Mouse (Mus musculus): Measurements from ENCODE around the gene Zc3h13.
A peak's percentile ranks its signal among the peaks of the same experiment; 100 is the strongest.

Zc3h13 gene

DNA sequence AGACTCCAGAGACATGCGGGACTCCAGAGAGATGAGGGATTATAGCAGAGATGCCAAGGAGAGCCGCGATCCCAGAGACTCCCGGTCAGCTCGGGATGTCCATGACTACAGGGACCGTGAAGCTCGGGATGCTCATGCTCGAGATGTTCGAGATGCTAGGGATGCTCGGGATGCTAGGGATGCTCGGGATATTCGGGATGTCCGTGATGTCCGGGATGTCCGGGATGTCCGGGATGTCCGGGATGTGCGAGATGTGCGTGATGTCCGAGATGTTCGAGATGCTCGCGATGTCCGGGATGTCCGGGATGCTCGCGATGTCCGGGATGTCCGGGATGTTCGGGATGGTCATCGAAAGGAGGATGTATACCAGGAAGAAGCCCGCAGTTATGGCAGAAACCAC is 39.2 kb downstream of the Zc3h13 start:
- DNase-seq (ENCODE audit: low spot score), result no peak

DNA sequence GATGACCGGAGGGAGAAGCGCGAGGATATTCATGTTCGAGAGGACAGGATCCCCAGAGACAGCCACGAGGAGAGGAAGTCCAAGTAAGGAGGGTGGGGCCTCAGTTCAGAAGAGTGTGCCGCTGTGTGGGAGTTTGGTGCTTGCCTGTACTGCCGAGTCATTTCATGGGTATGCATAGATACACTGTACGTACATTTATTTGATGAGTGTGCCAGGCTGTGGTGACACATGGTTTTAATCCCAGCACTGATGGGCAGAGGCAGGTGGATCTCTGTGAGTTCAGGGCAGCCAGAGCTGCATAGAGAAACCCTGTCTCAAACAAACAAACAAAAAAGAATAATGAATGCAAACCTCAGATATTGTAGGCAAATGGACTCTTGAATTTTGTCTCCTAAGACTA is 43.9 kb downstream of the Zc3h13 start:
- DNase-seq (ENCODE audit: low spot score), result no peak

DNA sequence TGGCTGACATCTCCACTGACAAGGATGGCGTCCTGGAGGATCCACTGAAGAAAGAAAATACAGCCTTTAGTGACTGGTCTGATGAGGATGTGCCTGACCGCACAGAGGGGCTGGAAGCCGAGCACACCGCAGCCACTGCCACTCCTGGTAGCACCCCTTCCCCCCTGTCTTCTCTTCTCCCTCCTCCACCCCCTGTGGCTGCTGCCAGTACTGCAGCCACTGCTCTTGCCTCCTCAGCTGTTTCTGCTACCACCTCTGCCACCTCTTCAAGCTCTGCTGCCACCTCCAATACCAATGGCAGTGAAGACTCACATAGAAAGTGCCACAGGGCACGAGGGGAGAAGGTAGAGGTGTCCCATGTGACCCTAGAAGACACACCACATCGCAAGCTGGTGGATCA is 46.4 kb downstream of the Zc3h13 start:
- no peak for DNase-seq (ENCODE audit: low spot score)

DNA sequence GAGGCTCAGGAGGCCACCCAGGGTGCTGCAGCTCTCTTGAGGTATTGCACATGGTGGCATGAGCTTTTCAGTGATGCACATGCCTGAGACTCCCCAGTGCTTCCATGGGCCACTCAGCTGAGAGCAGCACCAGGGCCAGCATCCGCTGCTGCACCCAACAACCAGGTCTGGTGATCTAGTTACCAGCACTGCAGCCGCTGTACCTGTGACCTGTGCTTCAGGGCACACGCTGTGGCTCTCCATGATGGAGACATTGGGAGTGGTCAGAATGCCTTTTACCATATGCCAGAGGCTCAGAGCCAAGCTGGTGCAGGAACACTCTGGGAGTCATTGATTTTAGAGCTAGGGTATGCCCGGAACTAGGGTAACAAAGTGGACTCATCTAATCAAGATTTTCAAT is 50.1 kb downstream of the Zc3h13 start:
- no peak for DNase-seq (ENCODE audit: low spot score)

DNA sequence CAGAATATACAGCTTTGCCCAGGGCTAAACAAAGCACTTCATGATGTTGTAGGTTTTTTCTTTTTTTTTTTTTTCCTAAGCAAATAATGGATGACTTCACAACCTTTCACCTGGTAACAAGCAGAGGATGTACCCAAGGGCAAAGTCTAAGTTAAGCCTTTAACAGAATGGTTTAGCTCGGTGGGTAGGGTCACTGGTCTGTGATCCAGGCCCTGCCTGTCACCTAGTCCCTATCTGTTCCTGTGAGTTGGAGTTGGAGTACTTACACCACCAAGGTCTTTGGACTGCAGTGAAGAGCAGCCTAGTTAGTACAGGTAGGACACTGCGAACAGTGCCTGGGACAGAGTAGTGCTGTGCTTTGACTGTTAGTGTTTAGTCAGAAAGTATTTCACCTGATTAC is 53.7 kb downstream of the Zc3h13 start:
- DNase-seq (ENCODE audit: low spot score), result peak; percentile 60

DNA sequence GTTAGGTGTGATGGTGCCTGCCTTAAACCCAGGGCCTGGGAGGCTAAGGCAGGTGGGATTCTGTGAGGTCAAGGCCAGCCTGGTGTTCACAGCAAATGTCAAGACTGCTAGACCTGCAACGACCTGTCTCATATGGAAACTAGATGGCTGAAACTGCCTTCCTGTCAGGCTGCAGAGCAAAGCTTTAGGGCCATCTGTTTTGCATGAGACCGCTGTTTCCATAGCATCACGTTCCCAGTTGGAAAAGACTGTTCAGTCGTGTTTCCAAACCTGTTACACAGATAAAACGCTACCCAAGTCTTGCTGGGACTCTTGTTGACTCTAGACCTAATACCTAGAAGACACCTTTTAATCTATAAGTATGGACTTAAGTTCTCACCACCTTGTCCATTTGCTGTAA is 61.9 kb downstream of the Zc3h13 start:
- no peak for DNase-seq (ENCODE audit: low spot score)

DNA sequence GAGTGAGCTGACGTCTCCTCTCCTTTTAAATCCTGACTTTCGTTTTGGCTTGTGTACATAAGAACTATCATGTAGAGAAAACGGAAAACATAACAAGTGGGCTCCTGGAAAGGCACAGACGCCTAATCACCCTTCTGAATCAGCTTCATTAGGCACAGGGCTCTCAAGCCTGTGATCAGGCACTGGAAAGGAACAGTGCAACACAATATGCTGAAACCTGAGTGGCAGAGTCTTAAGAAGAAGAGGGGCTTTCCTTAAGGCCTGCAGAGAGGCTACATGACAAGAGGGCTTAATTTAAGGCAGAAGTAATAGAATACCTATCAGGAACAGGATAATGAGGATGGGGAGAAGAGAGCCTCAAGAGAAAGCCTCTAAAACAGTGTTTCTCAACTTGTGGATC is 67.5 kb downstream of the Zc3h13 start:
- no peak for DNase-seq (ENCODE audit: low spot score)

DNA sequence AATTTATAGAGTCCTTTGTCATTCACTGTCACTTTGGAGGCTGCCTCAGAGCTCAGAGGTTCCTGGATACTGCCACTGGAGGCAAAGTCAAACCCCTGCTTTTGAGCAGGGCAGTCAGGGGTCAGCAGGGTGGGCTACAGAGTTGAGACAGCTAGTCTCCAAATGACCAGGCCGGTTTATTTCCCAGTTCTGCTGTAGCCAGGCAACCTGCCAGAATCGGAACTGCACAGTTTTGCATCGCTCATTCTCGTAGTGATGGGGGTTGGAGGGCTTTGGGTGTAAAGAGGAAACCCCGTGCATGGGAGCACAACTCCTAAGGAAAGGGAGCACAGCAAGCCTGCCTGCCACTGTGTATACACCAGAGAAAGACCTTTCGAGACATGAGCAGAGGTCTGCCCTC is 79.1 kb downstream of the Zc3h13 start:
- no peak for DNase-seq (ENCODE audit: low spot score)

DNA sequence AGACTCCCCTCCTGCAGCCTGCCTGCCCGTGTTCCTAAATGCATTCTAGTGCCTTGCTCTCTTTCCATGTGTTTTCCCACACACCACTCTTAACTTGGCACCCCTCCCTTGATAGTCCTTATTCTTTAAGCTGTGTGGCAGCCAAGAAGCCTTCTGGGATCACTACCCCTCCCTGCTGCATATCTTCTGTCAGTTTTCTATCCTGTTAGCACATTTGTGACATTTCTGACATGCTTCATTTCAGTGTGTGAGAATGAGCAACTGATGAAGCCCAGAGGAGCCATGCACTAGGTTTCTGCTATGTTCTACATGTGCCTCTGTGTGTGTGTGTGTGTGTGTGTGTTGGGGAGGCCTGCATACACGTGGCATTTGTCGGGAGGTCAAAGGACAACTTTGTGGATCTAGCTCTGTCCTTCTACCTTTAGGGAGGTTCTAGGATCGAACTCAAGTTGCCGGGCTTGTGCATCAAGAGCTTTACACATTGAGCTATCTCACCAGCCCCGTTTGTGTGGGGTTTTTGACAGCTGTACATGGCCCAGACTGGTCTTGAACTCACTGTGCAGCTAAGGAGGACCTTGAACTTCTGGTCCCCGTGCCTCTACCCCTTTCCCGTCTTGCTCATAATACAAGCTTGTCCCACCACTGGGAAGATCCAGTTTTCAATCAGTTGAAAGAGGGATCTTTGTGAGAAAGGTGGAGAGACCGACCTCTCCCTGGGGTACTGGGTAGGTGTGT is 81.3 kb downstream of the Zc3h13 start:
- DNase-seq (ENCODE audit: low spot score), result no peak

DNA sequence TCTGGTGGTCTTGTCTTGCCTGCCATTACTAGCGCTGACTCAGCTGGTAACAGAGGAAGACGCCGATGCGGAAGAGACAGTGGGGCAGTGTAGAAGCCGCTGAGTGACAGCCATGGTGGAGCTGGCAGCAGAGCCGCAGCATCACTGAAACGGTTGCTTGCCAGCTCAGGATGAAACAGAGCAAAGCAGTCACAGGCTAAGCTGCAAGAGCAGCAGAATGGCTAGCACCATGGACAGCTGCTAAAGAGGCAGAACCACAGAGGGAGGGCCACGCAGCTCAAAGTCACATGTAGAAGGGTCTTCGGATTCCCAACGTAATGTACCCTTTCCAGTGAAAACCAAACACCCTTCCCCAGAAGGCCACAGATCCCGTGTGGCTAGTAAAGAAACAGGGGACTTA is 82.6 kb downstream of the Zc3h13 start:
- peak; percentile 19 for DNase-seq (ENCODE audit: low spot score)

DNA sequence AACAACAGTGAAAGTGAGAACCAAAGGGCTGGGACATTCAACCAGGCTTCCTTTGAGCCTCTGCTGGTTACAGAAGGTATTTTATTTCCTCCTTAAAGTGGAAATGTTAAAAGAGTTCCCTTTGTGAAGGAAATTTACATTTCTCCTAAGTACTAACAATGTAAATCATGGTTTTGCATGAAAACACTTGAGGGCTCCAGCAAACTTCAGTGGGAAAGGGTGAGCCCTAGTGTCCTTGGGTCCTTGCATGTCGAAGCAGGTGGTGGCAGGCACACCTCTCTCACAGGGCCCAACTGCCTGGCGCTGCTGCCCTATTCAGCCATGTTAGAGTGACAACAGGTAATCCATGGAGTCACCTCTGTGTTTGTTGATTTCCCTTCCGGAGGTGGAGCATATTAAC is 83.3 kb downstream of the Zc3h13 start:
- no peak for DNase-seq (ENCODE audit: low spot score)

DNA sequence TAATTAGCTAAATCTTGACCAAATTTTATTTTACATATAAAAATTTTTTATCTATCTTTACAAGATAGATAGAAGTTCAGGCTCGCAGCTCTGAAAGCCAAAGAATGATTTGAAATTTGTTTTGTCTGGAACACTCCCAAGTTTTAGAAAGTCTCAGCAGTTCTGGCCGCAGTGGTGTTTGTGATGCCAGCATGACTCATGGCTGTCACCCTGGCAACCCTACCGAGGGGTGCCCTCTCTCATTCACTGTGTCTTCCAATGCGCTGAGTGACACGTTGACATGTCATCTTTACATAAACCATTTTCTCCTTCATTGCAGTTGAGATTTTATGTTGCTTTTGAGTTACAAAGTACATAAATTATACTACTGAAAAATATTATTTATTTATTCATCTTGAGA is 85.7 kb downstream of the Zc3h13 start:
- DNase-seq (ENCODE audit: low spot score), result no peak

DNA sequence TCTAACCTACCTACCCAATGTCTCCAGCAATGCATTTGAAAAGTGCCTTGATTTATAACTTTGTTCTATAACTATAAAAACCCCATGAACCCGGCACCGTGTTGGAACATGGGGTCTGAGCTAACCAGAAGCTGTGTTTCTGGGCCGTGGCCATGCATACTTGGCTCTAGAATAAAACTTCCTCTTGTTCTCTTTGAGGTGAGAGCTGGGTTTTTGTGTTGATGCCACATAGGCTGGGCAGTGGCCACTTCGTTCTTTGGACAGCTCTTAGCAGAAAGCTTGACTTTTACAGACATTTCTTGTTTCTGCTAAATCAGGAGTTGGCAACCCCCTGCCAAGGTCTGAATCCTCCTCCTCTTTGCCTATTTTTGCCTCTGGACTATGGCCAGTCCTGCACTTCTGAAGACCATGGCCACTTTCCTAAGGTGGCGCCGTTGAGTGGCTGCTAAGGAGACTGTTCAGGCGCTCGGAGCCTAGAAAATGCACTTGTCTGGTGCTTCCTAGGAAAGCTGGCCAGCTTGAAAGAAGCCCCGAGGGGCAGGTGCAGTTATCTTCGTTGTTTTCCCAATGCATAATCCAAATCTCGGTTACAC is 90.9 kb downstream of the Zc3h13 start:
- DNase-seq (ENCODE audit: low spot score), result no peak

DNA sequence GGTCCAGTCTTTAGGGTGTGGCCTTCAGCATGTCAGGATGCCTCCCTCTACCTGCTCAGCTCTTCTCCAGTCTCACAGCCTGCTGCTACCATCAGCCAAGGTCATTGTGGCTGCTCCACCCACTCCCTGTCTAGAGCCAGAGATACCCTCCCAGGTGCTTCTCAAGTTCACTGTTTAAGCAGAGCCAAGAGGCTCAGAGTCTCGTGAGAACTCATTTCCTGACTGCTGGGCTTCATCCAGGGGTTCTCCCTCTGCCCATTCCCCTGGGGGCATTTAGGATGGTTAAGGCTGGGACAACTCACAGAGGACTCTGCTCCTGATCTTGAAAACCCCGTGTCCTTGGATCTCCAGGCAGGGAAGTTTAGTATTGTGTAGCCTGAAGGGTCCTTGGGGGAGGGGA is 92.1 kb downstream of the Zc3h13 start:
- no peak for DNase-seq (ENCODE audit: low spot score)

DNA sequence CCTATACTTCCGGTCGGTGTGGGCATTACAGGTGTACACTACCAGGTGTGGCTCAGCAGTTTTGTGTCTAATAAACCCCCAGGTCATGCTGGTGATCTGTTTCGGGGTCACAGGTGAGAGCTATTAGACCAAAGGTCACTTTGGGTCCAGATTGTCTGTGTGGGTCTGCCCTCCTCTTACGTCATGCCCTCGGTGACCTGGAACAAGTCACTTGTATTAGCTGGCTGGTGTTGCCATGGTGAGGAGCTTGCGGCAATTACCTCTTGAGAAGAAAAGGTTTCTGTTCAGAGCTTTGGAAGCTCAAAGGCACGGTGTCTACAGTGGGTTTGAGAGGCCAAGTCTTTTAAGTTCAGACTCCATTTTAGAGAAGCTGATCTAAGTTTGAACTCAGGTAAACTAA is 93.4 kb downstream of the Zc3h13 start:
- DNase-seq (ENCODE audit: low spot score), result no peak
